Mouse (Mus musculus) lung, adult 10 weeks (tissue): ENCODE results near the gene Smok2b. TPM values are rescaled to one million over a fixed set of nuclear protein-coding genes. Genes with fewer than 3 reads are reported as not detected.

ENCODE experiments used
- polyA plus RNA-seq: library from polyadenylated mRNA; stranded (reverse); fragments of 350-450 nt; fragmentation: Illumina TruSeq; extraction: RNeasy Lipid Tissue Mini Kit (QIAGEN cat#74804); gene quantifications from one replicate; pipeline ENCODE4 v1.2.3, GENCODE M21; 2014; ENCODE audit warnings: low read depth, low replicate concordance; ENCODE audit not compliant: insufficient read depth

Smok2b gene
- polyA plus RNA-seq, result not detected

DNA sequence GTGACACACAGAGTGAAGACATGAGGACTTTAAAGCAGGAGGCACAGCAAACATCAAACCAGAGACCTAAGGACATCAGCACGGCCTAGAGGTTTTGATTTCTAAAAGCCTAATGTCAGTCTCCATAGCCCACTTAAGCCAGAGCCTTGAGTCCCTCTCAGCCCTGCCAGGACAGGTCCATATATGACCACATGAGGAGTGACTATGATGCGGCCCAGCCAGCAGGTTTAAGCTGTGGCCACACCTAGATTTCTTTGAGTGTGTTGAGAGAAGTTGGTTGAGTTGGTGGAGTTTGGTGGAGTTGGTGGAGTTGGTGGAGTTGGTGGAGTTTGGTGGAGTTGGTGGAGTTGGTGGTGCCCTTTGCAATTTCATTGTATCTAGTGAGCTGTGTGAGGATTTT, at the start of gene Smok2b:
Smok2b (plus strand) TSS at position 301 of the 400 bp plus-strand sequence.

DNA sequence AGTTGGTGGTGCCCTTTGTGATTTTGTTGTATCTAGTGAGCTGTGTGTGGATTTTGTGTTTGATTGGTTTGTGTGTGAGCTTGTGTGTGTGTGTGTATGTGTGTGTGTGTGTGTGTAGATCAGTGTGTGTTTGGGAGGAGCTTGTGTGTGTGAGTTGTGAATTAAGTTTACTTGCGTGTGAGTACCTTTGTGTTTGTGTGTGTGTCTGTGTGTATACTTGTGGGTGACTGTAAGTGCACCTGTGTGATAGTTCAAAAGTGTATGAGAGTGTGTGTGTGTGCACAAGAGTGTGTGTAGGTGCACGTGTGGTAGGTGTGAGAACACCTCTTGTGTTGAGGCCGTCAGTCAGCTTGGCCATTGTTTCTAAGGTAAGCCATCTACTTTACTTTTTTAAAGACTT, 9.2 kb upstream of the Smok2b start, which contains the start of gene Smok2a:
Smok2a (plus strand) TSS at position 301 of the 400 bp plus-strand sequence.

Other genes starting within 250 kb of the Smok2b start
- gene Wtap, start 236.1 kb upstream of the Smok2b start, polyA plus RNA-seq, result 59.6 TPM
- 95.5 TPM for gene Sod2, start 223.4 kb upstream of the Smok2b start, polyA plus RNA-seq
- gene Gpr31b, start 178.0 kb upstream of the Smok2b start, polyA plus RNA-seq, result not detected
- 0.10 TPM for gene Tcp10b, start 169.2 kb upstream of the Smok2b start, polyA plus RNA-seq
- gene Unc93a, start 98.4 kb upstream of the Smok2b start, polyA plus RNA-seq, result 0.11 TPM
- gene Smok2a, start 9.1 kb upstream of the Smok2b start, polyA plus RNA-seq, result not detected
- not detected for gene Tcp10c, start 124.3 kb downstream of the Smok2b start, polyA plus RNA-seq